Mouse (Mus musculus) heart, embryonic 16.5 days (tissue): Measurements from ENCODE around the gene Gnat2. TPM values are rescaled to one million over a fixed set of nuclear protein-coding genes. Genes with fewer than 3 reads are reported as not detected.

Source experiments
- ATAC-seq: fragments of 200-750 bp; cut with Nextera tagmentation; replicated peaks from 2 replicates; pipeline ENCODE4 v1.8.0; 2017; ENCODE audit warnings: moderate number of reproducible peaks; ENCODE audit not compliant: insufficient read depth, low FRiP score; ENCODE audit errors: extremely low read depth
- H3K27ac ChIP-seq: fragments of 300-500 bp; sonication (generic); 2 replicates; pipeline ENCODE4 v1.5.1; 2014; ENCODE audit warnings: mild to moderate bottlenecking, low read length, control low read depth, moderate library complexity
- H3K27me3 ChIP-seq: fragments of 300-500 bp; sonication (generic); 2 replicates; pipeline ENCODE4 v1.6.1; 2014; ENCODE audit warnings: low read length, mixed read lengths; ENCODE audit not compliant: control insufficient read depth, insufficient read depth
- H3K36me3 ChIP-seq: fragments of 300-500 bp; sonication (generic); 2 replicates; pipeline ENCODE4 v1.6.1; 2014; ENCODE audit not compliant: control insufficient read depth, insufficient read depth
- H3K4me1 ChIP-seq: fragments of 300-500 bp; sonication (generic); 2 replicates; pipeline ENCODE4 v1.6.1; 2014; ENCODE audit warnings: low read length, mixed read lengths; ENCODE audit not compliant: control insufficient read depth, insufficient read depth
- H3K4me2 ChIP-seq: fragments of 300-500 bp; sonication (generic); 2 replicates; pipeline ENCODE4 v1.6.1; 2014; ENCODE audit warnings: low read depth, mild to moderate bottlenecking, control low read depth, low read length
- H3K4me3 ChIP-seq: fragments of 300-500 bp; sonication (generic); 2 replicates; pipeline ENCODE4 v1.5.1; 2014; ENCODE audit warnings: mild to moderate bottlenecking, control low read depth, low read length
- H3K9ac ChIP-seq: fragments of 300-500 bp; sonication (generic); 2 replicates; pipeline ENCODE4 v1.6.1; 2014; ENCODE audit warnings: low read length, control low read depth
- H3K9me3 ChIP-seq: fragments of 300-500 bp; sonication (generic); replicated peaks from 2 replicates; pipeline ENCODE4 v1.6.1; 2016; ENCODE audit warnings: low read length; ENCODE audit not compliant: control insufficient read depth
- WGBS: fragments of 180-500 bp; shearing (Covaris S2); extraction: QIAGEN DNeasy Blood & Tissue Kit; methylation state at CpG from one replicate; pipeline ENCODE4 v1.1.7; 2014; 5-methylcytosine and 5-hydroxymethylcytosine counted together
- polyA plus RNA-seq: library from polyadenylated mRNA; unstranded; fragments of >200 nt; fragmentation: Nextera tagmentation; extraction: Ambion mirVana; gene quantifications from 2 replicates; pipeline ENCODE4 v1.2.1, GENCODE M21; 2015

Gnat2 gene
- polyA plus RNA-seq, 1 experiment from 2014 or later, result 0.71 TPM

GRCm38 (mm10) chr3:108067370-108067934 lies 25.1 kb upstream of the Gnat2 start:
- H3K27me3 ChIP-seq, result no peaks in the 10 kb centered on the region
- no peak overlapping the region for H3K27ac ChIP-seq
- H3K4me3 ChIP-seq, result no peak overlapping the region
- H3K4me2 ChIP-seq, result no peak overlapping the region
- H3K9me3 ChIP-seq, result no peaks in the 10 kb centered on the region
- H3K9ac ChIP-seq, result no peak overlapping the region
- H3K4me1 ChIP-seq, result 0 out of 2 replicates have a peak, but pooled peaks cover 2% of the 10 kb centered on the region
- ATAC-seq, result no peak
- 56% methylated on average over 6 of the region's 6 CpGs for whole genome bisulfite sequencing
- no peaks in the 10 kb centered on the region for H3K36me3 ChIP-seq

- no peak overlapping the region for H3K4me3 ChIP-seq
- H3K4me2 ChIP-seq, result no peak overlapping the region
- WGBS, result 14% methylated on average over 1 of the region's 1 CpGs
- no peak overlapping the region for H3K27ac ChIP-seq
- ATAC-seq, result no peak
- H3K4me1 ChIP-seq, result 0 out of 2 replicates have a peak, but pooled peaks cover 2% of the 10 kb centered on the region
- H3K9ac ChIP-seq, result no peak overlapping the region
- no peaks in the 10 kb centered on the region for H3K9me3 ChIP-seq
- no peaks in the 10 kb centered on the region for H3K27me3 ChIP-seq
- no peaks in the 10 kb centered on the region for H3K36me3 ChIP-seq
Observed at GRCm38 (mm10) chr3:108068826-108069225, 23.8 kb upstream of the Gnat2 start.

- Histone ChIP-seq H3K9me3 (no peaks in the 10 kb centered on the region), H3K27me3 (no peaks in the 10 kb centered on the region), H3K36me3 (no peaks in the 10 kb centered on the region), H3K4me2 (peak overlapping the region; percentile 51), H3K4me1 (0 out of 2 replicates have a peak, but pooled peaks cover 2% of the 10 kb centered on the region), H3K9ac (no peak overlapping the region), H3K27ac (no peak overlapping the region), H3K4me3 (peak overlapping the region; percentile 18)
- ATAC-seq, result no peak; the same call in 1 of the 2 replicates
- WGBS, result 44% methylated on average over 13 of the region's 13 CpGs
Observed at GRCm38 (mm10) chr3:108069231-108069870, 23.2 kb upstream of the Gnat2 start.

GRCm38 (mm10) chr3:108070295-108071293 lies 22.0 kb upstream of the Gnat2 start:
- no peaks in the 10 kb centered on the region for H3K27me3 ChIP-seq
- no peak overlapping the region for H3K4me2 ChIP-seq
- 0 out of 2 replicates have a peak, but pooled peaks cover 2% of the 10 kb centered on the region for H3K4me1 ChIP-seq
- no peak for ATAC-seq
- H3K36me3 ChIP-seq, result peaks cover 10% of the 10 kb centered on the region; the same call in 1 of the 2 replicates
- no peak overlapping the region for H3K4me3 ChIP-seq
- no peak overlapping the region for H3K27ac ChIP-seq
- WGBS, result 61% methylated on average over 10 of the region's 10 CpGs
- no peak overlapping the region for H3K9ac ChIP-seq
- no peaks in the 10 kb centered on the region for H3K9me3 ChIP-seq

GRCm38 (mm10) chr3:108072983-108073569 lies 19.5 kb upstream of the Gnat2 start:
- Histone ChIP-seq H3K4me3 (no peak overlapping the region), H3K27me3 (no peaks in the 10 kb centered on the region), H3K27ac (no peak overlapping the region), H3K9ac (no peak overlapping the region), H3K4me2 (no peak overlapping the region), H3K36me3 (peaks cover 30% of the 10 kb centered on the region), H3K9me3 (no peaks in the 10 kb centered on the region), H3K4me1 (0 out of 2 replicates have a peak, but pooled peaks cover 2% of the 10 kb centered on the region)
- WGBS, result 76% methylated on average over 10 of the region's 10 CpGs
- ATAC-seq, result no peak

- Histone ChIP-seq H3K9ac (no peak overlapping the region), H3K4me2 (no peak overlapping the region), H3K4me1 (peaks cover 4% of the 10 kb centered on the region), H3K27me3 (no peaks in the 10 kb centered on the region), H3K36me3 (peaks cover 42% of the 10 kb centered on the region), H3K4me3 (no peak overlapping the region), H3K9me3 (no peaks in the 10 kb centered on the region), H3K27ac (no peak overlapping the region)
- 87% methylated on average over 9 of the region's 9 CpGs for WGBS
- ATAC-seq, result no peak
Observed at GRCm38 (mm10) chr3:108076836-108077235, 15.8 kb upstream of the Gnat2 start.

- peak overlapping the region; percentile 31; the same call in 1 of the 2 replicates for H3K4me2 ChIP-seq
- 40% methylated on average over 4 of the region's 4 CpGs for WGBS
- ATAC-seq, result no peak
- H3K4me1 ChIP-seq, result peaks cover 41% of the 10 kb centered on the region
- H3K27me3 ChIP-seq, result no peaks in the 10 kb centered on the region
- peaks cover 22% of the 10 kb centered on the region for H3K36me3 ChIP-seq
- no peaks in the 10 kb centered on the region for H3K9me3 ChIP-seq
- no peak overlapping the region for H3K9ac ChIP-seq
- peak overlapping the region; percentile 39; the same call in 1 of the 2 replicates for H3K27ac ChIP-seq
- H3K4me3 ChIP-seq, result no peak overlapping the region
Observed at GRCm38 (mm10) chr3:108081681-108082080, 10.9 kb upstream of the Gnat2 start.

GRCm38 (mm10) chr3:108082251-108082875 lies 10.2 kb upstream of the Gnat2 start:
- peak overlapping the region; percentile 31 for H3K4me2 ChIP-seq
- no peaks in the 10 kb centered on the region for H3K27me3 ChIP-seq
- 0 out of 2 replicates have a peak overlapping the region, but pooled peaks have one; percentile 32 for H3K9ac ChIP-seq
- H3K9me3 ChIP-seq, result no peaks in the 10 kb centered on the region
- ATAC-seq, result no peak
- H3K4me1 ChIP-seq, result peaks cover 47% of the 10 kb centered on the region
- H3K27ac ChIP-seq, result peak overlapping the region; percentile 39
- H3K36me3 ChIP-seq, result peaks cover 17% of the 10 kb centered on the region
- WGBS, result 68% methylated on average over 1 of the region's 1 CpGs
- H3K4me3 ChIP-seq, result no peak overlapping the region
